Mouse (Mus musculus): Measurements from ENCODE around the gene Slc43a1. TPM values are rescaled to one million over a fixed set of nuclear protein-coding genes. Genes with fewer than 3 reads are reported as not detected.

Gene Slc43a1
- polyA plus RNA-seq, 1 experiment, result 2.0 TPM

- H3K4me3 ChIP-seq, result no peak overlapping the region
- H3K27me3 ChIP-seq (ENCODE audit: control insufficient read depth, insufficient read depth, insufficient read length), result peaks cover 4% of the 10 kb centered on the region
- no peak for TF ChIP-seq TCF12 (IDR thresholded peaks at IDR 0.05; ENCODE audit: insufficient read depth, poor library complexity, severe bottlenecking)
- no peak for TF ChIP-seq POLR2AphosphoS2 (IDR thresholded peaks at IDR 0.05; ENCODE audit: insufficient read length, low read depth)
- TF ChIP-seq MYOG (IDR thresholded peaks at IDR 0.05; ENCODE audit: control insufficient read depth in 1 of 3, insufficient read depth in 1 of 3, insufficient read length in 2 of 3, low read depth in 2 of 3), result no peak
- no peak for TF ChIP-seq CEBPB (IDR thresholded peaks at IDR 0.05; ENCODE audit: insufficient read depth, poor library complexity, severe bottlenecking)
- TF ChIP-seq MYOD1 (IDR thresholded peaks at IDR 0.05; ENCODE audit: control insufficient read depth in 1 of 3, insufficient read length in 2 of 3, low read depth in 2 of 3), result no peak
- TF ChIP-seq USF1 (IDR thresholded peaks at IDR 0.05; ENCODE audit: low read depth), result no peak
- no peak for TF ChIP-seq REST (IDR thresholded peaks at IDR 0.05; ENCODE audit: insufficient read depth, insufficient read length)
- no peak for TF ChIP-seq MAX (IDR thresholded peaks at IDR 0.05; ENCODE audit: low read depth)
- TF ChIP-seq SRF (IDR thresholded peaks at IDR 0.05; ENCODE audit: control insufficient read depth, insufficient read length, low read depth), result no peak
- TF ChIP-seq E2F4 (IDR thresholded peaks at IDR 0.05; ENCODE audit: insufficient read depth), result no peak
- TF ChIP-seq TCF3 (IDR thresholded peaks at IDR 0.05; ENCODE audit: insufficient read length, low read depth), result no peak
- no peak overlapping the region for H3K4me2 ChIP-seq (ENCODE audit: low read depth)
- no peaks in the 10 kb centered on the region for H3K79me2 ChIP-seq (ENCODE audit: control insufficient read depth, insufficient read depth)
- H3K36me3 ChIP-seq (ENCODE audit: control insufficient read depth, insufficient read depth), result no peaks in the 10 kb centered on the region
- H3ac ChIP-seq (ENCODE audit: control insufficient read depth, insufficient read length), result no peak overlapping the region
These were observed 74.1 kb downstream of the Slc43a1 start for GRCm38 (mm10) chr2:84912722-84913121.

Other genes starting within 250 kb of the Slc43a1 start
- gene Ctnnd1, start 188.1 kb upstream of the Slc43a1 start, polyA plus RNA-seq (2012; fragmentation: generic; extraction: Trizol), result 64.6 TPM
- gene Btbd18, start 179.8 kb upstream of the Slc43a1 start, polyA plus RNA-seq (2012; fragmentation: generic; extraction: Trizol), result 0.01 TPM
- gene Selenoh, start 168.1 kb upstream of the Slc43a1 start, polyA plus RNA-seq (2012; fragmentation: generic; extraction: Trizol), result 129 TPM
- not detected for gene Gm28635, start 160.8 kb upstream of the Slc43a1 start, polyA plus RNA-seq (2012; fragmentation: generic; extraction: Trizol)
- 20.3 TPM for gene Med19, start 160.4 kb upstream of the Slc43a1 start, polyA plus RNA-seq (2012; fragmentation: generic; extraction: Trizol)
- 113 TPM for gene Tmx2, start 159.7 kb upstream of the Slc43a1 start, polyA plus RNA-seq (2012; fragmentation: generic; extraction: Trizol)
- gene Zdhhc5, start 123.7 kb upstream of the Slc43a1 start, polyA plus RNA-seq (2012; fragmentation: generic; extraction: Trizol), result 36.3 TPM
- 7.1 TPM for gene Clp1, start 111.5 kb upstream of the Slc43a1 start, polyA plus RNA-seq (2012; fragmentation: generic; extraction: Trizol)
- gene Ypel4, start 104.8 kb upstream of the Slc43a1 start, polyA plus RNA-seq (2012; fragmentation: generic; extraction: Trizol), result 1.0 TPM
- gene Gm19426, start 95.2 kb upstream of the Slc43a1 start, polyA plus RNA-seq (2012; fragmentation: generic; extraction: Trizol), result 3.0 TPM
- gene Serping1, start 63.4 kb upstream of the Slc43a1 start, polyA plus RNA-seq (2012; fragmentation: generic; extraction: Trizol), result 0.62 TPM
- gene Ube2l6, start 40.0 kb upstream of the Slc43a1 start, polyA plus RNA-seq (2012; fragmentation: generic; extraction: Trizol), result 16.2 TPM
- gene Smtnl1, start 16.2 kb upstream of the Slc43a1 start, polyA plus RNA-seq (2012; fragmentation: generic; extraction: Trizol), result 0.85 TPM
- 102 TPM for gene Timm10, start 11.9 kb upstream of the Slc43a1 start, polyA plus RNA-seq (2012; fragmentation: generic; extraction: Trizol)
- 0.13 TPM for gene Rtn4rl2, start 47.9 kb downstream of the Slc43a1 start, polyA plus RNA-seq (2012; fragmentation: generic; extraction: Trizol)
- gene Slc43a3, start 97.7 kb downstream of the Slc43a1 start, polyA plus RNA-seq (2012; fragmentation: generic; extraction: Trizol), result 4.5 TPM
- gene Prg2, start 141.6 kb downstream of the Slc43a1 start, polyA plus RNA-seq (2012; fragmentation: generic; extraction: Trizol), result not detected
- gene Prg3, start 149.4 kb downstream of the Slc43a1 start, polyA plus RNA-seq (2012; fragmentation: generic; extraction: Trizol), result not detected
- 123 TPM for gene Ssrp1, start 198.4 kb downstream of the Slc43a1 start, polyA plus RNA-seq (2012; fragmentation: generic; extraction: Trizol)
- gene P2rx3, start 198.6 kb downstream of the Slc43a1 start, polyA plus RNA-seq (2012; fragmentation: generic; extraction: Trizol), result 53.1 TPM
- gene Tnks1bp1, start 209.2 kb downstream of the Slc43a1 start, polyA plus RNA-seq (2012; fragmentation: generic; extraction: Trizol), result 84.0 TPM